Mouse (Mus musculus) hindbrain, embryonic 16.5 days (tissue): Measurements from ENCODE around the gene Adh7. TPM values are rescaled to one million over a fixed set of nuclear protein-coding genes. Genes with fewer than 3 reads are reported as not detected.

ENCODE experiments used
- ATAC-seq: fragments of 200-750 bp; cut with Nextera tagmentation; 2 replicates; pipeline ENCODE4 v1.8.0; 2017; ENCODE audit warnings: moderate TSS enrichment, moderate library complexity
- H3K27ac ChIP-seq: fragments of 300-500 bp; sonication (generic); 2 replicates; pipeline ENCODE4 v1.5.1; 2014; ENCODE audit warnings: low read depth, mild to moderate bottlenecking, control low read depth, low read length, moderate library complexity
- H3K27me3 ChIP-seq: fragments of 300-500 bp; sonication (generic); replicated peaks from 2 replicates; pipeline ENCODE4 v1.6.1; 2014; ENCODE audit warnings: low read length; ENCODE audit not compliant: control insufficient read depth, insufficient read depth
- H3K36me3 ChIP-seq: fragments of 300-500 bp; sonication (generic); 2 replicates; pipeline ENCODE4 v1.6.1; 2014; ENCODE audit warnings: mild to moderate bottlenecking, low read length, moderate library complexity, mixed read lengths; ENCODE audit not compliant: control insufficient read depth, insufficient read depth
- H3K4me1 ChIP-seq: fragments of 300-500 bp; sonication (generic); 2 replicates; pipeline ENCODE4 v1.6.1; 2014; ENCODE audit warnings: low read depth, low read length; ENCODE audit not compliant: control insufficient read depth, insufficient read depth
- H3K4me2 ChIP-seq: fragments of 300-500 bp; sonication (generic); 2 replicates; pipeline ENCODE4 v1.6.1; 2014; ENCODE audit warnings: mild to moderate bottlenecking, low read length, control low read depth, moderate library complexity
- H3K4me3 ChIP-seq: fragments of 300-500 bp; sonication (generic); 2 replicates; pipeline ENCODE4 v1.5.1; 2014; ENCODE audit warnings: mild to moderate bottlenecking, low read length, control low read depth, moderate library complexity
- H3K9ac ChIP-seq: fragments of 300-500 bp; sonication (generic); 2 replicates; pipeline ENCODE4 v1.6.1; 2014; ENCODE audit warnings: low read depth, mild to moderate bottlenecking, control low read depth, low read length, moderate library complexity
- H3K9me3 ChIP-seq: fragments of 300-500 bp; sonication (generic); 2 replicates; pipeline ENCODE4 v1.6.1; 2014; ENCODE audit warnings: mild to moderate bottlenecking, low read length, moderate library complexity; ENCODE audit not compliant: control insufficient read depth
- WGBS: fragments of 180-500 bp; shearing (Covaris S2); extraction: QIAGEN DNeasy Blood & Tissue Kit; methylation state at CpG from one replicate; pipeline ENCODE4 v1.1.7; 2014; 5-methylcytosine and 5-hydroxymethylcytosine counted together
- polyA plus RNA-seq: library from polyadenylated mRNA; unstranded; fragments of >200 nt; fragmentation: Nextera tagmentation; extraction: Ambion mirVana; gene quantifications from 2 replicates; pipeline ENCODE4 v1.2.1, GENCODE M21; 2015

Gene Adh7
- polyA plus RNA-seq, 1 experiment from 2014 or later = 0.96 TPM

- Histone ChIP-seq H3K27me3 (no peaks in the 10 kb centered on the region), H3K27ac (no peak overlapping the region), H3K36me3 (no peaks in the 10 kb centered on the region), H3K4me2 (no peak overlapping the region), H3K9me3 (no peaks in the 10 kb centered on the region), H3K9ac (no peak overlapping the region), H3K4me3 (no peak overlapping the region), H3K4me1 (no peaks in the 10 kb centered on the region; the same call in 1 of the 2 replicates)
- 91% methylated on average over 6 of the region's 6 CpGs for WGBS
- ATAC-seq = no peak
Observed at GRCm38 (mm10) chr3:138242933-138243332, 25.4 kb downstream of the Adh7 start.

- no peak overlapping the region for H3K4me3 ChIP-seq
- H3K27ac ChIP-seq = no peak overlapping the region
- no peaks in the 10 kb centered on the region for H3K36me3 ChIP-seq
- H3K4me1 ChIP-seq = no peaks in the 10 kb centered on the region; the same call in 1 of the 2 replicates
- H3K4me2 ChIP-seq = no peak overlapping the region
- H3K9ac ChIP-seq = no peak overlapping the region
- no peaks in the 10 kb centered on the region for H3K27me3 ChIP-seq
- 73% methylated on average over 7 of the region's 7 CpGs for WGBS
- ATAC-seq = no peak
- H3K9me3 ChIP-seq = no peaks in the 10 kb centered on the region
Observed at GRCm38 (mm10) chr3:138244338-138244874, 26.8 kb downstream of the Adh7 start.

GRCm38 (mm10) chr3:138246511-138247020 lies 29.0 kb downstream of the Adh7 start:
- Histone ChIP-seq H3K4me2 (no peak overlapping the region), H3K9ac (no peak overlapping the region), H3K36me3 (no peaks in the 10 kb centered on the region), H3K4me3 (no peak overlapping the region), H3K9me3 (no peaks in the 10 kb centered on the region), H3K27me3 (no peaks in the 10 kb centered on the region), H3K4me1 (no peaks in the 10 kb centered on the region; the same call in 1 of the 2 replicates), H3K27ac (no peak overlapping the region)
- no peak for ATAC-seq

- no peak overlapping the region for H3K9ac ChIP-seq
- H3K4me1 ChIP-seq = no peaks in the 10 kb centered on the region; the same call in 1 of the 2 replicates
- no peak overlapping the region for H3K4me3 ChIP-seq
- no peak for ATAC-seq
- H3K27me3 ChIP-seq = no peaks in the 10 kb centered on the region
- no peak overlapping the region for H3K4me2 ChIP-seq
- no peaks in the 10 kb centered on the region for H3K36me3 ChIP-seq
- H3K27ac ChIP-seq = no peak overlapping the region
- 82% methylated on average over 4 of the region's 4 CpGs for WGBS
- no peaks in the 10 kb centered on the region for H3K9me3 ChIP-seq
Observed at GRCm38 (mm10) chr3:138247241-138247640, 29.7 kb downstream of the Adh7 start.

GRCm38 (mm10) chr3:138248011-138248410 lies 30.5 kb downstream of the Adh7 start:
- Histone ChIP-seq H3K27me3 (no peaks in the 10 kb centered on the region), H3K27ac (no peak overlapping the region), H3K36me3 (no peaks in the 10 kb centered on the region), H3K4me2 (no peak overlapping the region), H3K9me3 (no peaks in the 10 kb centered on the region), H3K4me1 (no peaks in the 10 kb centered on the region; the same call in 1 of the 2 replicates), H3K9ac (no peak overlapping the region), H3K4me3 (no peak overlapping the region)
- no peak for ATAC-seq
- WGBS = 65% methylated on average over 7 of the region's 7 CpGs

- Histone ChIP-seq H3K9me3 (no peaks in the 10 kb centered on the region), H3K36me3 (no peaks in the 10 kb centered on the region), H3K27me3 (no peaks in the 10 kb centered on the region), H3K27ac (no peak overlapping the region), H3K4me3 (no peak overlapping the region), H3K9ac (no peak overlapping the region), H3K4me1 (no peaks in the 10 kb centered on the region; the same call in 1 of the 2 replicates), H3K4me2 (no peak overlapping the region)
- WGBS = 86% methylated on average over 8 of the region's 8 CpGs
- ATAC-seq = no peak
Observed at GRCm38 (mm10) chr3:138248746-138249145, 31.2 kb downstream of the Adh7 start.

GRCm38 (mm10) chr3:138251156-138251555 lies 33.6 kb downstream of the Adh7 start:
- H3K27me3 ChIP-seq = no peaks in the 10 kb centered on the region
- ATAC-seq = no peak
- H3K4me1 ChIP-seq = no peaks in the 10 kb centered on the region
- H3K9ac ChIP-seq = no peak overlapping the region
- H3K9me3 ChIP-seq = no peaks in the 10 kb centered on the region
- no peak overlapping the region for H3K4me2 ChIP-seq
- 92% methylated on average over 6 of the region's 6 CpGs for WGBS
- no peaks in the 10 kb centered on the region for H3K36me3 ChIP-seq
- no peak overlapping the region for H3K4me3 ChIP-seq
- H3K27ac ChIP-seq = no peak overlapping the region

- 60% methylated on average over 5 of the region's 5 CpGs for WGBS
Observed at GRCm38 (mm10) chr3:138254205-138254604, 36.6 kb downstream of the Adh7 start.

GRCm38 (mm10) chr3:138255366-138255765 lies 37.8 kb downstream of the Adh7 start:
- Histone ChIP-seq H3K27ac (no peak overlapping the region), H3K36me3 (no peaks in the 10 kb centered on the region), H3K4me2 (no peak overlapping the region), H3K9me3 (no peaks in the 10 kb centered on the region), H3K27me3 (no peaks in the 10 kb centered on the region), H3K4me3 (no peak overlapping the region), H3K9ac (no peak overlapping the region), H3K4me1 (no peaks in the 10 kb centered on the region)
- ATAC-seq = no peak
- WGBS = 50% methylated on average over 3 of the region's 3 CpGs

More at GRCm38 (mm10) chr3:138254205-138254604, 36.6 kb downstream of the Adh7 start:
- no peak overlapping the region for H3K4me3 ChIP-seq
- no peaks in the 10 kb centered on the region for H3K36me3 ChIP-seq
- H3K9me3 ChIP-seq = no peaks in the 10 kb centered on the region
- ATAC-seq = no peak
- H3K27ac ChIP-seq = no peak overlapping the region
- no peaks in the 10 kb centered on the region for H3K4me1 ChIP-seq
- no peak overlapping the region for H3K4me2 ChIP-seq
- no peak overlapping the region for H3K9ac ChIP-seq
- no peaks in the 10 kb centered on the region for H3K27me3 ChIP-seq
